In the genomic region with DNA sequence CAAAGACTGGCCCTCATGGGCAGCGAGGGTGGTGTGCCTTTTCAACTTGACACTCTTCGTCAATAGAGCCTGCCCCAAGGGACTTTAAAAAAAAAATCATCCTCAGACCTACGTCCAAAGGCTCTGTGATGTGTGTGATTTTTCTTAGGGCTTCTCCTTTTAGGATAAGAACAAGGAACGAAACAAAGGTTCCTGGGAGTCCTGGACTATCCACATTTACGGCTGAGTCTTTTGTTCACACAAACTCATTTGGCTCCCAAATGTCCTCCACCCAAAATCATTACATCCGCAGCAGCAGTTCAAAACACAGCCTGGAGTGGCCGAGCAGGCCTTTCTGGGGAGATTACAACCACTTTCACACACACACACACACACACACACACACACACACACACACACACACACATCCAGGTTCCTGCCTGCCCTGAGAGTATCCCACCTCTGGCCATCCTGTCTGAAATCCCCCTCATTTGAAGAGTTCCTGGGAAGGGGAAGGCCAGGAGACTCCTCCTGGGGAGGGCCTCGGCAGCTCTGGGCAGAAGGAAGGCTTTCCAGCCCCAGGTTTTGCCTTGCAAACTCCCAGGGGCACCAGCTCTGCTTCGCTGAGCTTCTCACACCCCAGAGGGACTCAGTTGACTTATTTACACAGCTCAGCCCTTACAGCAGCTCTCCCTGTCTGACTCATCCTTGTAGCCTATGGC, we compare ENCODE assay signal across 1 mouse cellular context.
TF ChIP-seq lines count a peak whose summit lies in the region.

No protein-coding gene starts in this region.

TF ChIP-seq in CH12.LX, 34 proteins besides CTCF, POLR2A, EP300 and RAD21 (continued from another document):
- no peak for TF ChIP-seq ZKSCAN1 (IDR thresholded peaks at IDR 0.05; ENCODE audit: borderline replicate concordance, low read depth, low read length)
- no peak for TF ChIP-seq GABPA (IDR thresholded peaks at IDR 0.05; ENCODE audit: insufficient replicate concordance, low read depth, low read length)
- peak; percentile 41 for TF ChIP-seq NELFE (IDR thresholded peaks at IDR 0.05; ENCODE audit: low read depth, low read length)
- peak; percentile 79 for TF ChIP-seq TCF12 (IDR thresholded peaks at IDR 0.05; ENCODE audit: low read depth, low read length)
- no peak for TF ChIP-seq NRF1 (IDR thresholded peaks at IDR 0.05; ENCODE audit: low read depth, low read length)
- TF ChIP-seq CHD2 (IDR thresholded peaks at IDR 0.05; ENCODE audit: low read length) = peak; percentile 55
- peak; percentile 94 for TF ChIP-seq IRF4 (IDR thresholded peaks at IDR 0.05; ENCODE audit: low read depth, low read length)
